Mouse (Mus musculus) thymus, adult 2 months (tissue): ENCODE results near the gene Iqcn.

Experiments used
- CTCF ChIP-seq: fragments of 200-500 bp; IDR thresholded peaks from 2 replicates; pipeline ENCODE4 v1.5.1; 2012; ENCODE audit warnings: mild to moderate bottlenecking, control low read depth, low read length, moderate library complexity, borderline replicate concordance; ENCODE audit not compliant: control insufficient read depth, poor library complexity, insufficient read depth; ENCODE audit errors: extremely low read depth
- POLR2A ChIP-seq: fragments of 200-500 bp; IDR thresholded peaks from 2 replicates; pipeline ENCODE4 v1.6.1; 2012; ENCODE audit warnings: mild to moderate bottlenecking, low read length, control low read depth, moderate library complexity; ENCODE audit not compliant: control insufficient read depth, poor library complexity, insufficient read depth; ENCODE audit errors: extremely low read depth

DNA sequence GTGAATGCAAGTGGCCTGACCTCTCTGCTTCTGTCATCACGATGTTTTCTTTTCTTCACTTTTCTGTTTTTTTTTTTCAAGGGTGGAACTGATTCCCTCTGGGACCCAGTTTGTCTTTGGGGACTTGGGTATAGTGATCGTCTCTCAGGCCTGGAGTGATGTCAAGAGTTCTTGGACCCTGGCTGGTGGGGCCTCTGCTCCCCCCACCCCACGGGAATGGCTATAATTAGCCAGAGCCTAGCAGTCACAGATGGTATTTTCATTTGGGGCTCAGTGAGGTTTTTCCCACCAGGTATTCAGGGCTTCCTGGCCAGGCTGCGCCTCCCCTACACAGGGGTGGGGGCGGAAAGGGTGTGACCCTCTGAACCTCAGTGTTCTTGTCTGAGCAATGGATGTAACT is 38.4 kb downstream of the Iqcn start:
- TF ChIP-seq CTCF (no peak), POLR2A (no peak)
